Mouse (Mus musculus) adrenal gland, adult 18-20 months (tissue): ENCODE data around the gene Kdm5a. TPM values are rescaled to one million over a fixed set of nuclear protein-coding genes. Genes with fewer than 3 reads are reported as not detected.

ENCODE experiments used
- DNase-seq, 2 experiments: peaks; one replicate each; pipeline ENCODE4 v3.0.0; 2021 to 2022; ENCODE audit warnings: low spot score in 2 of 2
- long read RNA-seq, 2 experiments: library from polyadenylated mRNA; stranded (forward); transcript quantifications; one replicate each; pipeline ENCODE4 v2.0.0; 2021
- total RNA-seq, 2 experiments: library from RNA; stranded (reverse); gene quantifications; 1 replicate in 1 of 2; 2 replicates in 1 of 2; pipeline ENCODE4 v1.2.3; 2021

Kdm5a gene
- 10 to 100 TPM; 39.0 to 48.5 TPM for total RNA-seq
- long read RNA-seq, experiment 1, partial matches to known transcripts = 1 of 3 reads
- long read RNA-seq, experiment 1, other reads (novel, unspliced or antisense) = 2 of 3 reads
- long read RNA-seq, experiment 2, partial matches to known transcripts = 35 of 39 reads
- long read RNA-seq, experiment 2, other reads (novel, unspliced or antisense) = 4 of 39 reads

DNA sequence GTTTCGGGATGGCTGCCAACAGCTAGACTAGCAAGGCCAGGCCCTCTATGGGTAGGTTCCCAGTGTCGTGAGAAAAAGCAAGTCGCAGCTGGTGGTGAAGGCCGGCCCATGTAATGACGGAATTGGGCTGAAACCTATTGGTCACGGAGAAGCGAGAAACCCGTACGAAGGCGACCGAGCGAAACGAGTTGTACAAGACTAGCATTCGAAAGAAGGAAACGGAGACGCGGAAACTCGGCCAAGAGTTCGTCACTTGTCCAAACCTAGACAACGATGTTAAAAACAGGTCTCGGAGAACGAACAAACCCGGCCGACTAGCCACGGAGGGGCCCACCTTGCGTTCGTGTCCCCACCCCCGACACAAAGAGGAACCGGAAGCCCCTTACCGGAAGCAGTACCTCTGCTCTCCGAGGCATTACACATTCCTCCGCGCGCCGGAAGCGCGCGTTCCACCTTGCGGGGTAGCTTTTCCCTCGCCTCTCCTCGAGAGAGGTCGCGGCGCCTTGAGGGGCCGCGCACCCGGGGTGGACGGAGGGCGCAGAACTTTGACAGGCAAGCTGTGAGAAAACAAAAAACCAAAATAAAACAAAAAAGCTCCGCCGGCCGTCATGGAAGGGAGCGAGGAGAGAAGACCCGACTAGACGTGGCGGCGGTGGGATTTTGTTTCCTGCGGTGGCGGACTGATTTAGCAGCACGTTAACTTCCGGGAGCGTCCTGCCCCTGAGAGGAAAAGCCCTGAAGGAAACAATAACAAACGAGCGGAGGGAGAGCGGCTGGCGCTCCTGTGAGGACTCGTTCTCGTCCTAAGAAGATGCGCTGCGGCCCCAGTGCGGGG, at the start of gene Kdm5a, which contains the start of gene Ccdc77:
Gene Kdm5a, plus strand, starts transcription at position 437 of the 835 bp plus-strand sequence.
Gene Ccdc77, minus strand, starts transcription at position 687 of the 835 bp plus-strand sequence.
- peak; percentile 87 for DNase-seq

DNA sequence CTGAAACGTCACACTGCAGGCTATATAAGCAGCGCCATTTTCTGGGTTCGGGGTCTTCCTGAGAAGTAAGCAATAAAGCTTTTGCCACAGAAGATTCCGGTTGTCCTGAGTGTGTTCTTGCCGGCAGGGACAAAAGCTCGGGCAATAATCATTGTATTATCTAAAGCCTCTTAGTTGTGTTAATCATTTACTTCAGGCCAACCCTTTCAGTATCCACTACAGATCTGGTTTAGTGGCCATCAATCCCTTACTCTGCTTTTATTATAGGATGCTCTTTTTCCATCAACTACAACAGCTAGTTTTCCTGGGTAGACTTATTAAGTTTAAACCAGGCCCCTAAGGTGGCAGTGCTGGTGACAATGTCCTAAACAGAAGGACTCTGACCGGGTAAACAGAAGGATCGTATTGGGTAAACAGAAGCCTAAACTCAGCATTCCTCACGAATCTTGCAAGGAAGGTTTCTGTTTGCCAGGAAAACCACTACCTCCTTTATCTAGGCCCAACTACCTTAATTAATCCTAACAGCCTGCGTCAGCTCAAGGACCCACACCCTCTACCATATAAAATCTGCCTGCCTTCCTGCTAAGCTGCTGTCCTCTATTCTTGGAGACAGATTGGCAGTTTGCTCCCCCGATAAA, 45.5 kb upstream of the Kdm5a start:
- DNase-seq = no peak

DNA sequence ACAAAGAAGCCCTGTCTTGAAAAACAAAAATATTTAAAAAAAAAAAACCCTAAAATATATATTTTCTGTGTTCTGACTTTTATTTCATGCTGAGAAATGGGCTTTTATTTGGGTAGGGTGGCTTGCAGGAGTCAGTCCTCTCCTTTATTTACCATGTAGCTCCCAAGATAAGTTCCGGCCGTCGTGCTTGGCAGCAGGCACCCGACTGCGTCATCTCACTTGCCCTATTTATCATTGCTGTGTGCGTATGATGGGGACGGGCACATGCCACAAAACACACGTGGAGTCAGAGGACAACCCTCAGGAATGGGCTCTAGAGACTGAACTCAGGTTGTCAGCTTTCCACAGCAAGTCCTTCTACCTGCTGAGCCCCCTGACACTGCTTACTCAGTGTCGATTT, 44.8 kb upstream of the Kdm5a start:
- no peak for DNase-seq

- no peak for DNase-seq
Measured at GRCm38 (mm10) chr6:120320369-120320768, 43.6 kb upstream of the Kdm5a start.

DNA sequence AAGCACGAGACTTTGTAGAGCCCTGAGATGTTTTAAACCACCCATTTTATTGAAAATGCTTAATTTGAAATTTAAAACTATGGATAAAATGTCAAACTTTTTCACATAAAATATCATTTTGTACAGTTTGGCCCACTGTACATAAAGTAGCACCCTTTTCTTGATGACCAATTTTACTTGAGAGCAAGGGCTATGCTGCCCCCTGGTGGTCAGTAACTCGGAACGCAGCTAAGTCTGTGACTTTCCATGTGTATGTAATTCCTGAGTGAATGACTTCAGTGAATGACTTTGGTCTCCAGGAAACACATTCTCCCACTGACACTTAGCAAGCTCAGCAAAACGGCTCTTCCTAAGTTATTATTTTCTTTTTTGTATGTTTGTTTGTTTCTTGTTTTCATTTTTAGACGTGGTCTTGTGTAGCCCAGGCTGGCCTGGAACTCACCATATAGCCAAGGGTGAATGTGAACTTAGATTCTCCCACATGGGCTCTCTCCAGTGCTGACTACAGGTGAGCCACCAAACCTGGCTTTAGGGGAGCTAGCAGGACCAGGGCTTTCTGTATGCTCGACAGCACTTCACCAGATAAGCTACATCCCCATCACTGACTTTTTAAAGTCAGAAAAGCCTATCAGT, 39.5 kb upstream of the Kdm5a start:
- peak; percentile 59 to 67 for DNase-seq

GRCm38 (mm10) chr6:120332351-120332750, 31.6 kb upstream of the Kdm5a start:
- no peak for DNase-seq

DNA sequence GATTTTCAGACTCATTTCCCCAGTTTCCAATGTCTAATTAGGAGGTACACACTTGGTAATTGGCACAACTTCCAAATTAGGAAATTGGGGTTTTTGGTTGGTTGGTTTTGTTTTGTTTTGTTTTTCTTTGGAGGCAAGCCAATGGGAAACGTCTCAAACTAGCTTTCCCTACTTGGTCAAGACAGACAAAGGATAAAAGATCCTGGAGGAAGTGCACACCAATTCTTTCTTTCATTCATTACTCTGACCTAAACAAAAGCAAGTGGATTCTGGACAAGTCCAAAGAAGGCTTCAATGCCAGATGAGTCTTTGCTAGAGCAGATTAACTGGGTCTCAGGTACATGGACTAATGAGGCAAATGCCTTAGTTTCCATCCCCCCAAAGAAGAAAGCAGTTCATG, 19.9 kb upstream of the Kdm5a start:
- no peak for DNase-seq

GRCm38 (mm10) chr6:120349018-120349417, 14.9 kb upstream of the Kdm5a start:
- no peak for DNase-seq

DNA sequence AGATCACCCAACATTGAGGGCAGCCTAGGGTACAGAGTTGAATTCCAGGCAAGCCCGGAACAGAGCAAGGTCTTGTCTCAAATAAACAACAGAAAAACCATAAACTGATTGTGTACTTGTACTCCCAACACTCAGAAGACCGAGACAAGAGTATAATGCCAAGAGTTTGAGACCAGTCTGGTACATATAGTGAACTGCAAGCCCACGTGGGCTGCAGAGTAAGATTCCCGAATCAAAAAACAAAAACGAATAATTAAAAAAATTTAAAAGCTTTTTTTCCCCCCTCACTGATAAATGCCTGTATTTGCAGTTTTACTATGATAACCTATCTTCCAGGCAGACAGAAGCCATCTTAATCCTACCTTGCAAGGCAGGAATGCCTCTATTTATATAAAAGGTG, 7.4 kb upstream of the Kdm5a start:
- DNase-seq = no peak

DNA sequence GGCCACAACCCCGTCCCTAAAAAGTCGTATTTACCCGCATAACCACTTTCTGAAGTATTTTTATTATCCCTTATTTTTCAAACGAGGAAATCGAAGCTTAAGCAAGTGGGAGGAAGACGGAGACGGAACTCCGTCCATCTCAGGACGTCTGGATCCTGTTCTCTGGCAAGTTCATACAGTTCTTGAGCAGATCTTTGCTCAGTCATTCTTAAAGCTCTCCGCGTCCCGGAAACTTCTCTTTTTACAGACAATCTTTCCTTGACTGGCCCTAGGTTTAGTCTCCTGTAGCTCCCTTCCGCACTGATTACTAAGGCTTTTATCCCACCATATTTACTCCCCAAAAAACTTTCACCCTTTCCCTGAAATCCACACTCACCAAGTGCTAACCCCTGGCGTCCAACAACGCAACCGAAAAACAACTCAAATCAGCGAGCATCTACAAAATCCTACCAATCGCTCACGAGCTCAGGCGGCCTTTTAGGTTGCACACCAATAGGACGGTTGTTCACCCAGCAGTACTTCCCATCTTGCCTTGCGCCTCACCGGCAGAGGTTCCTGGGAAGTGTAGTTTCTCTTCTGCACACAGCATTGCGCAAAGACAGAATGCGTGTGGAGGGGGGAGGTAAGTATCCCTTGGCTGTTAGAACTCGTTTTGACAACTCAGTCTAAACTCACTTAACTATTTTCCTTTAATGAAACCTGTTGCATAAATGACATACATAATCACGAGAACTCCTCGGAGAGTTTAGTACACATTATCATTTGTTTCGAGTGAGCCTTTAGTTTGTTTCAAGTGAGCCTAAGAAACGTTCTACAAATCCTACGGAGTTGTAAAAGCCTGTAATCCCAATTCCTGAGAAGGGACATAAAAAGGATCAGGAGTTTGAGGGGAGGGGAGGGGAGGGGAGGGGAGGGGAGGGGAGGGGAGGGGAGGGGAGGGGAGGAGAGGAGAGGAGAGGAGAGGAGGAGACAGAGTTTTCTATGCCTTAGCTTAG, 6.7 kb upstream of the Kdm5a start:
- DNase-seq = peak; percentile 59 to 71

GRCm38 (mm10) chr6:120362124-120362523, 1.8 kb upstream of the Kdm5a start:
- DNase-seq = no peak

GRCm38 (mm10) chr6:120362774-120363687, 893 bp upstream of the Kdm5a start:
- no peak for DNase-seq

DNA sequence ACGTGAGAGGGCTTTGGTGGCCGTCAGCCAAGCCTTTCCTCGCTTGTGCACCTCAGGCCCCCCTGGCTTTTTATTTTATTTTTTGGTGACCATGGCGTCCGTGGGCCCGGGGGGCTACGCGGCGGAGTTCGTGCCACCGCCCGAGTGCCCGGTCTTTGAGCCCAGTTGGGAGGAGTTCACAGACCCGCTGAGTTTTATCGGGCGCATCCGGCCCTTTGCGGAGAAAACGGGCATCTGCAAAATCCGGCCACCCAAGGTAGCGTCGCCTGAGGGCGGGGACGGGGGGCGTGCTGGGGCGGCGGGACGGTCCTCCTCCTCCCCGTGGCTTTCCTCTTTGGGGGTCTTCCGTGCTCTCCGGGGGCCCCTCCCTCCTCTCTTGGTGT, 590 bp downstream of the Kdm5a start:
- DNase-seq = no peak

GRCm38 (mm10) chr6:120365051-120365450, 1.1 kb downstream of the Kdm5a start:
- no peak for DNase-seq

DNA sequence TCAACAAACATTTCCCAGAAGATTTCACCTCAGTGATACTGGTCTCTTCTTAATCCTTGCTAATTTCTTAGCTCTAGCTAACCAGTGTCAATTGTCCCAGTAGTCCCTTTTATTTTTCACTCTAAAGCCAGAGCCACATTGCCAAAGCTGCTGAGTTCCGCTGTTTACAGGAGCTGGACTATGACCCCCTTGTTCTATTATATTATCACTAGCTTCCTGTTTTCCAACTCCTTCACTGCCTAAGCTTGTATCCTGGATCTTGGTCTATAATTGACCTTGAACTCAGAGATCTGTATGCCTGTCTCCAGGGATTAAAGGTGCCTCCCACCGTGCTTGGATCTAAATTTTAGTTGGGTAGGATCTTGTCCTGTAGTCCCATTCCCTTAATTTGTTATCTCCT, 12.8 kb downstream of the Kdm5a start:
- DNase-seq = no peak

DNA sequence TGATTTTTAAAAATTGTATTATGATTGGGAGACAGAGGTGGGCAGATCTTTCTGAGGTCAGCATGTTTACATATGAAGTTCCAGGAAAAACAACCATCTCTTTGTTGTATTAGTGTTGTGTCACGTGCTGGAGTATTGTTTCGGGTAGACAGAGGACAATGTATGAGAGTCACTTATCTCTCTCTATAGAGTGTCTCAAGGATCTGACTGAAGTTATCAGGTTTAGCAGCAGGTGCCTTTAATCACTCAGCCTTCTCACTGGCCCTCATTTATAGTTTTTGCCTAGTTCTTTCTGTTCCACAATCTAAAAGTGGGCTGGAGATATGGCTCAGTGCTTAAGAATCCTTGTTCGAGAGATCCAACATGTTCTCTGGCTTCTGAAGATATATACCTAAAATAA, 26.1 kb downstream of the Kdm5a start:
- DNase-seq = no peak

- DNase-seq = no peak
Measured at GRCm38 (mm10) chr6:120392811-120393210, 28.9 kb downstream of the Kdm5a start.

GRCm38 (mm10) chr6:120395622-120396345, 31.9 kb downstream of the Kdm5a start:
- DNase-seq = no peak

- DNase-seq = no peak
Measured at GRCm38 (mm10) chr6:120403936-120404335, 40.0 kb downstream of the Kdm5a start.
